Mouse (Mus musculus) E14TG2a.4 (cell line): ENCODE data around the gene Sgms1.

Source experiments
- CTCF ChIP-seq: conservative IDR thresholded peaks from 2 replicates; pipeline ENCODE4 v1.5.1; 2014; ENCODE audit warnings: low read length
- NANOG ChIP-seq: IDR thresholded peaks from 2 replicates; pipeline ENCODE4 v1.6.1; 2014; ENCODE audit warnings: borderline replicate concordance, low read length, mixed read lengths

DNA sequence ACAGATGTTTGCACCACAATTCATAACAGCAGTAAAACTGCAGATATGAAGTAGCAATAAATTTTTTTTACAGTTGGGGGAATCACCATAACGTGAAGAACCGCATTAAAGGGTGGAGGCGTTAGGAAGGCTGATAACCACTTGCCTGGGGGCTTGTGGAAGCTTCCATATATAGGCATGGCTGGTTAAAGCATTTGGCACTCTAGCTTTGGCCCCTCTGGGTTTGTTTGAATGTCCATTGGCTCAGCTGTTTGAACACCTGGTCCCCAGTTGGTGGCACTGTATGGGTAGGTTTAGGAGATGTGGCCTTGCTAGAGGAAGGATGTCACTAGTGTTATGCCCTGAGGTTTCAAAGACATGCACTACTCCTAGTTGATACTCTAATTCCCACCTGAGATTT is 27.0 kb downstream of the Sgms1 start:
- TF ChIP-seq CTCF = no peak
- no peak for TF ChIP-seq NANOG
